In genomic region chr3:86787423-86788123, GRCm38 (mm10) we compare ENCODE assay signal across 8 mouse cellular contexts.
DNase-seq lines count a peak whose midpoint lies in the region; ATAC-seq lines count a peak whose summit lies in the region.

No protein-coding gene starts in this region.

- H3K9me3 ChIP-seq in heart, embryonic 14.5 days (ENCODE audit: control insufficient read depth, low read length) = no peaks in the 10 kb centered on the region
- no peaks in the 10 kb centered on the region for H3K9me3 ChIP-seq in embryonic facial prominence, embryonic 11.5 days (replicated peaks; ENCODE audit: control insufficient read depth, low read length)
- H3K9me3 ChIP-seq in hindbrain, embryonic 10.5 days = no peaks in the 10 kb centered on the region
- H3K9me3 ChIP-seq in midbrain, embryonic 15.5 days = no peaks in the 10 kb centered on the region

- no peak for DNase-seq in heart, adult 18-20 months
- no peak for DNase-seq in embryonic facial prominence, embryonic 11.5 days (ENCODE audit: low spot score)
- DNase-seq in hindbrain, embryonic 10.5 days (ENCODE audit: low spot score) = no peak
- no peak for DNase-seq in right cerebral cortex, postnatal 14 days
- DNase-seq in testis, postnatal 14 days (ENCODE audit: low spot score) = no peak
- DNase-seq in urinary bladder, postnatal 14 days (ENCODE audit: low spot score) = no peak

- H3K4me3 ChIP-seq in heart, embryonic 14.5 days (ENCODE audit: control insufficient read depth in 1 of 2, insufficient read depth in 1 of 2, low read depth in 1 of 2, low read length in 2 of 2) = no peak overlapping the region
- H3K4me3 ChIP-seq in embryonic facial prominence, embryonic 11.5 days (ENCODE audit: low read depth, low read length) = no peak overlapping the region
- no peak overlapping the region for H3K4me3 ChIP-seq in hindbrain, embryonic 10.5 days
- no peak overlapping the region for H3K4me3 ChIP-seq in midbrain, embryonic 15.5 days

- WGBS in heart, embryonic 14.5 days = 55% methylated on average over 10 of the region's 10 CpGs
- WGBS in embryonic facial prominence, embryonic 11.5 days = 89% methylated on average over 10 of the region's 10 CpGs
- 88% methylated on average over 10 of the region's 10 CpGs for WGBS in hindbrain, embryonic 10.5 days
- WGBS in midbrain, embryonic 15.5 days = 85% methylated on average over 10 of the region's 10 CpGs

- no peaks in the 10 kb centered on the region for H3K27me3 ChIP-seq in heart, embryonic 14.5 days (ENCODE audit: control insufficient read depth, insufficient read depth, low read length)
- no peaks in the 10 kb centered on the region for H3K27me3 ChIP-seq in embryonic facial prominence, embryonic 11.5 days (ENCODE audit: control insufficient read depth, insufficient read depth, low read length)
- H3K27me3 ChIP-seq in hindbrain, embryonic 10.5 days (ENCODE audit: insufficient read depth, poor library complexity, severe bottlenecking) = no peaks in the 10 kb centered on the region
- H3K27me3 ChIP-seq in midbrain, embryonic 15.5 days (replicated peaks) = no peaks in the 10 kb centered on the region

- ATAC-seq in heart, embryonic 14.5 days (ENCODE audit: insufficient number of reproducible peaks, insufficient read depth, low FRiP score, low read depth) = peak; percentile 22; the same call in 1 of the 2 replicates
- 0 out of 2 replicates have a peak, but pooled peaks have one; percentile 23 for ATAC-seq in embryonic facial prominence, embryonic 11.5 days (replicated peaks; ENCODE audit: insufficient number of reproducible peaks, low FRiP score, low TSS enrichment, low read depth)
- ATAC-seq in midbrain, embryonic 15.5 days (replicated peaks) = peak; percentile 15

- no peaks in the 10 kb centered on the region for H3K36me3 ChIP-seq in heart, embryonic 14.5 days (ENCODE audit: control insufficient read depth, insufficient read depth, low read length)
- no peaks in the 10 kb centered on the region for H3K36me3 ChIP-seq in embryonic facial prominence, embryonic 11.5 days (replicated peaks; ENCODE audit: control insufficient read depth, insufficient read depth, low read depth, low read length)
- H3K36me3 ChIP-seq in hindbrain, embryonic 10.5 days = peaks cover 64% of the 10 kb centered on the region
- H3K36me3 ChIP-seq in midbrain, embryonic 15.5 days (replicated peaks) = peaks cover 2% of the 10 kb centered on the region

- H3K4me1 ChIP-seq in heart, embryonic 14.5 days (ENCODE audit: control insufficient read depth in 2 of 2, insufficient read depth in 2 of 2, low read length in 2 of 2) = peaks cover 24 to 31% of the 10 kb centered on the region in 2 experiments
- H3K4me1 ChIP-seq in embryonic facial prominence, embryonic 11.5 days (ENCODE audit: control insufficient read depth, insufficient read depth, low read length) = peaks cover 4% of the 10 kb centered on the region; the same call in 1 of the 2 replicates
- H3K4me1 ChIP-seq in hindbrain, embryonic 10.5 days (replicated peaks) = peaks cover 49% of the 10 kb centered on the region
- peaks cover 28% of the 10 kb centered on the region for H3K4me1 ChIP-seq in midbrain, embryonic 15.5 days

- peak overlapping the region; percentile 58 to 78 for H3K27ac ChIP-seq in heart, embryonic 14.5 days (replicated peaks in 1 of 2; ENCODE audit: control insufficient read depth in 1 of 2, insufficient read depth in 1 of 2, low read depth in 2 of 2, low read length in 2 of 2)
- H3K27ac ChIP-seq in embryonic facial prominence, embryonic 11.5 days (replicated peaks; ENCODE audit: low read depth, low read length) = 0 out of 2 replicates have a peak overlapping the region, but pooled peaks have one; percentile 6
- H3K27ac ChIP-seq in hindbrain, embryonic 10.5 days = peak overlapping the region; percentile 68
- peak overlapping the region; percentile 53 for H3K27ac ChIP-seq in midbrain, embryonic 15.5 days

- H3K4me2 ChIP-seq in heart, embryonic 14.5 days (ENCODE audit: low read length) = peak overlapping the region; percentile 35
- H3K4me2 ChIP-seq in embryonic facial prominence, embryonic 11.5 days (ENCODE audit: low read depth, low read length) = no peak overlapping the region
- no peak overlapping the region for H3K4me2 ChIP-seq in midbrain, embryonic 15.5 days

- H3K9ac ChIP-seq in heart, embryonic 14.5 days (ENCODE audit: low read length) = peak overlapping the region; percentile 38; the same call in 1 of the 2 replicates
- H3K9ac ChIP-seq in embryonic facial prominence, embryonic 11.5 days (replicated peaks; ENCODE audit: low read length) = no peak overlapping the region; the same call in 1 of the 2 replicates
- no peak overlapping the region for H3K9ac ChIP-seq in midbrain, embryonic 15.5 days

Comparison
In these comparisons a context has a peak if more than half of its experiments do, and no peak if none do; other contexts are left out.
1. H3K27ac ChIP-seq: peak in every context shown above with its lines; median percentile 68 in heart, embryonic 14.5 days; 68 in hindbrain, embryonic 10.5 days; 53 in midbrain, embryonic 15.5 days; 6 in embryonic facial prominence, embryonic 11.5 days.